Mouse (Mus musculus) liver, embryonic 13.5 days (tissue): ENCODE measurements around the gene Ucp3. TPM values are rescaled to one million over a fixed set of nuclear protein-coding genes. Genes with fewer than 3 reads are reported as not detected.

Experiments used
- ATAC-seq: fragments of 200-750 bp; cut with Nextera tagmentation; 2 replicates; pipeline ENCODE4 v1.8.0; 2017; ENCODE audit warnings: low read depth, mild to moderate bottlenecking, moderate number of reproducible peaks, moderate library complexity
- DNase-seq: peaks from one replicate; pipeline ENCODE4 v3.0.0; 2022
- H3K27ac ChIP-seq: fragments of 300-500 bp; sonication (generic); 2 replicates; pipeline ENCODE4 v1.5.1; 2015; ENCODE audit warnings: moderate library complexity, mild to moderate bottlenecking, inconsistent platforms
- H3K27me3 ChIP-seq: fragments of 300-500 bp; sonication (generic); 2 replicates; pipeline ENCODE4 v1.6.1; 2015; ENCODE audit warnings: mild to moderate bottlenecking, inconsistent platforms
- H3K36me3 ChIP-seq: fragments of 300-500 bp; sonication (generic); 2 replicates; pipeline ENCODE4 v1.6.1; 2015; ENCODE audit warnings: mild to moderate bottlenecking, inconsistent platforms
- H3K4me1 ChIP-seq: fragments of 300-500 bp; sonication (generic); replicated peaks from 2 replicates; pipeline ENCODE4 v1.6.1; 2015; ENCODE audit warnings: inconsistent platforms
- H3K4me2 ChIP-seq: fragments of 300-500 bp; sonication (generic); 2 replicates; pipeline ENCODE4 v1.6.1; 2015; ENCODE audit warnings: inconsistent platforms, mild to moderate bottlenecking, moderate library complexity
- H3K4me3 ChIP-seq: fragments of 300-500 bp; sonication (generic); replicated peaks from 2 replicates; pipeline ENCODE4 v1.5.1; 2015; ENCODE audit warnings: mild to moderate bottlenecking, inconsistent platforms
- H3K9ac ChIP-seq: fragments of 300-500 bp; sonication (generic); 2 replicates; pipeline ENCODE4 v1.6.1; 2015; ENCODE audit warnings: mild to moderate bottlenecking, inconsistent platforms
- H3K9me3 ChIP-seq: fragments of 300-500 bp; sonication (generic); replicated peaks from 2 replicates; pipeline ENCODE4 v1.6.1; 2016; ENCODE audit warnings: inconsistent platforms
- WGBS: fragments of 180-500 bp; shearing (Covaris S2); methylation state at CpG from one replicate; pipeline ENCODE4 v1.1.7; 2015; ENCODE audit not compliant: insufficient replicate concordance; 5-methylcytosine and 5-hydroxymethylcytosine counted together
- polyA plus RNA-seq: library from polyadenylated mRNA; unstranded; fragments of >200 nt; fragmentation: Nextera tagmentation; extraction: Ambion mirVana; gene quantifications from 2 replicates; pipeline ENCODE4 v1.2.1, GENCODE M21; 2015

Ucp3 gene
- polyA plus RNA-seq, 1 experiment from 2014 or later: not detected

DNA sequence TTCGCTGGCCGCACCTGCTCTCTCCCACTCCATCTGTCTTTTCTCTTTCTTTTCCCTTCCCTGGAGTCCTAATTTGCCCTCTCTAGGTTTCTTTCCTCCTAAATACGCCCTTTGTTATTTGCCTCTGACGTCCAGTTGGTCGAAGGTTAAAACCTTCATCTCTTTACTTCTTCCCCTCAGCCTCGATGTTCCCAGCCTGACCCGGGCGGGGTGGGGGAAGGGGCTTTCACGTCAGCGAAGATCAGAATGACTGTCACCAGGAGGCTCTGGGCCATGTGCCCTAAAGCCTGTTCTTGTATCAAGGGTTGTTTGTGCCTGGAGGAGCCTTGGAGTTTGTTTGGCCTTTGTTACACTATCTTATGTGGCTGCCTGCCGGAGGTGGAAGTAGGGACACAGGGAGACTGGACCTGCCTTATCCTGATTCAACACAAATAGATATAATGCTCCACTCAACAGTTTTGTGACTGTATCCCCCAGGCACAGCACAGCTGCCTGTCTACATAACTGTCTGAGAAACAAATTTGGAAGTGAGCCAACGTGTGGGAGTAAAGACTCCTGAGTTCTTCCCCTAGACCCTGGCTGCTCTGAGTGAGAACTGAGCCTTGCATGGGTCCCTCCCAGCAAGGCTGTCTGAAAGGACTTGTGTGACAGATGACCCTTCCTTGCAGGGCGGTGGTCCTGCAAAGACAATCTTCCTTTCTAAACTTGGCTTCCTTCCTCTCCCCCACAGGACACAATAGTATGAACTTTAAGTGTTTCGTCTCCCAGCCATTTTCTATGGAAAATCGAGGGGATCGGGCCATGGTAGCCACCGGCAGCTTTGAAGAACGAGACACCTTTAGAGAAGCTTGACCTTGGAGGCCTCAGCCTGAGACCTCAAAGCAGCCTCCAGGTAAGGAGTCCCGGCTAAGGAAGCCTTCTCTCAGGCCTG lies 21.0 kb downstream of the Ucp3 start:
- peak; percentile 55 for DNase-seq

DNA sequence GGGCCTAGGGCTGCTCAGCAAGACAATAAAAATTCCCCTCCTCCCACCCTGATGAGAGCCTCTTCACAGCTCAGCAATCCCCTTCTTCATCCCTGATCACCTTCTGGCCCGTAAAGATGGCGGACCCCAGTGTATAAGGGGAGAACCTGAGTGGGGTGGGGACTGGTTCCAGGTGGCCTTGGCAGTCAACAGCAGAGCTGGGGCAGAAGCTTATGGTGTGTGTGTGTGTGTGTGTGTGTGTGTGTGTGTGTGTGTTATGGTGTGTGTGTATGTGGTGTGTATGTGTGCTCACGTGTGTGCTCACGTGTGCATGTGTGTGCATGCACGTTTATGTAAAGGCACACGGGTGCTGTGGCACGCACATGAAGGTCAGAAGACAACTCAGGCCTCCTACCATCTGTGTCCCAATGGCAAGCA lies 21.6 kb downstream of the Ucp3 start:
- Histone ChIP-seq H3K4me1 (peaks cover 67% of the 10 kb centered on the region), H3K4me2 (peak overlapping the region; percentile 94), H3K27me3 (no peaks in the 10 kb centered on the region), H3K36me3 (peaks cover 56% of the 10 kb centered on the region), H3K9me3 (no peaks in the 10 kb centered on the region), H3K27ac (peak overlapping the region; percentile 94), H3K9ac (peak overlapping the region; percentile 98), H3K4me3 (peak overlapping the region; percentile 80)
- WGBS: 51% methylated on average over 7 of the region's 7 CpGs
- no peak for ATAC-seq
- no peak for DNase-seq

More for the DNA sequence above, 21.0 kb downstream of the Ucp3 start:
- Histone ChIP-seq H3K36me3 (peaks cover 49% of the 10 kb centered on the region), H3K9me3 (no peaks in the 10 kb centered on the region), H3K4me2 (peak overlapping the region; percentile 94), H3K27me3 (no peaks in the 10 kb centered on the region), H3K27ac (peak overlapping the region; percentile 94), H3K4me3 (peak overlapping the region; percentile 80), H3K9ac (peak overlapping the region; percentile 98), H3K4me1 (peaks cover 61% of the 10 kb centered on the region)
- WGBS: 15% methylated on average over 19 of the region's 19 CpGs
- ATAC-seq: peak; percentile 3

DNA sequence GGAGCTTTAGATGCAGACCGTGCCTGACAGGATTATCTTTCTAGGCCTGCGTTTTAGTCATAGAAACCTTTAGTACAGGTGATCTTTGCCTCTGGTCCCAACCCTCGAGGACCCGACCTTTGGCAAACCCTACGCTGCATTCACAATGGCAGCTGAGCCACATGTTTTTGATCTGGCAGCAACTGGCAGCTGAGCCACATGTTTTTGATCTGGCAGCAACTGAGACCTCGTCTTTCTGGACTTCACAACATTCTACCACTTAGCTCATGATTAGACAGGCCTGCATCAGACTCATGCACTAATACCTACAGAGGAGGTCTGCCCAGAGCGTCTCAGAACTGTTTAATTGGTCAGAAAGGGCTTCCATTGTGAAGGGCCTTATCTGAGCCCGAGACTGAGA lies 22.3 kb downstream of the Ucp3 start:
- Histone ChIP-seq H3K27me3 (no peaks in the 10 kb centered on the region), H3K9ac (peak overlapping the region; percentile 98), H3K9me3 (no peaks in the 10 kb centered on the region), H3K4me2 (peak overlapping the region; percentile 94), H3K4me1 (peaks cover 73% of the 10 kb centered on the region), H3K36me3 (peaks cover 62% of the 10 kb centered on the region), H3K4me3 (peak overlapping the region; percentile 80), H3K27ac (peak overlapping the region; percentile 94)
- WGBS: 24% methylated on average over 8 of the region's 8 CpGs
- no peak for ATAC-seq
- DNase-seq: no peak

DNA sequence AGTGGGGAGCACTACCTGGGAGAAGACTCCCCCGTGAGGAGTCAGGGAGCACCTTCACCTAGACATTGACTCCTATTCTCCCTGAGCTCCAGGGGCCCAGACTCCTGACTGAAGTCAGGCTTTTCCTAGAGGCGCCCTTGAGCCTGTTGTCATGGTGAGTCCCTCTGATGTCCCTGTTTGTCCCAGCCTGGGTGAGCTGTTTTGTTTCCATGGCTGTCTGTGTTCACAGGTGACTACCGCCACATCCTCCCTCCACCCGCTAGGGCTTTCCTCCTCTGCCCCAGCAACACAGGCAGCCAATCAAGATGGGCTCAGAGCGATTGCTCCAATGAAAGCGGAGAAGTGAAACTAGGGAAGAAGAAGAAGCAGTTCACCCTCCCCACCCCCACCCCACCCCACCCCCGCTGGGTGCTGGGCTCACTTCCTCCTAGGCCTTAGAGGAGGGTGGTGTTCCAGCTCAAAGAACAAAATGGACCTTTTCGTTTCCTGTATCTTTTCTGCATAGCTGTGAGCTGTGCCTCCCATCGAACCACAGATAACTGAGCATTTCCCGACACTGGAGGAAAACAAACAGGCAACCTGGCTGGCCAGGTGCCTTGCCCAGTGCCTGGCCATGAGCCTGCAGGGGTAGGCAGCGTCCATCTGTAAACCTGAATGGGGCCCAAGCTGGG lies 22.9 kb downstream of the Ucp3 start:
- DNase-seq (peak; percentile 62), ATAC-seq (peak; percentile 35)
- Histone ChIP-seq H3K27ac (peak overlapping the region; percentile 94), H3K27me3 (no peaks in the 10 kb centered on the region), H3K9me3 (no peaks in the 10 kb centered on the region), H3K9ac (peak overlapping the region; percentile 98), H3K4me3 (peak overlapping the region; percentile 80), H3K4me1 (peaks cover 80% of the 10 kb centered on the region), H3K36me3 (peaks cover 69% of the 10 kb centered on the region), H3K4me2 (peak overlapping the region; percentile 94)
- WGBS: 24% methylated on average over 11 of the region's 11 CpGs

DNA sequence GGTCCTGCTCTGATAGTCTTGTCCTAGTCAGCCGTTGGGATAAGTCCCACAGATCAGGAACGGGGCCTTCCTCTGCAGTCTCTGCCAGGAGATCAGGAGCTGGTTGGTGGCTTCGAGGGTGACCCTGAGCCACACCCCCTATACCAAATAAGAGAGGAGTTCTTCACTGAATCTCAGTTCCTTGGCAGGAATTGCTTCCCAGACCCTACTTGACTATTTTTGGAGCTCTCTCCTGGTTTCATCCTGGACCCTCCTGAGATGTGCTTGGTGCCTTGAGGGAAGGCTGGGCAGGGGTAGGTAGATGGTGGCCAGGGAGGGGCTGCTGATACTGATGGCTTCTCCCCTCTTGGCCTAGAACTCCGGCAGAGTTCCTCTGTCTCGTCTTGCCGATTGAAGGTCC lies 23.6 kb downstream of the Ucp3 start:
- Histone ChIP-seq H3K9ac (peak overlapping the region; percentile 98), H3K4me2 (peak overlapping the region; percentile 94), H3K9me3 (no peaks in the 10 kb centered on the region), H3K27me3 (no peaks in the 10 kb centered on the region), H3K4me1 (peaks cover 86% of the 10 kb centered on the region), H3K36me3 (peaks cover 71% of the 10 kb centered on the region), H3K4me3 (peak overlapping the region; percentile 80), H3K27ac (peak overlapping the region; percentile 94)
- WGBS: 76% methylated on average over 6 of the region's 6 CpGs
- ATAC-seq (no peak), DNase-seq (no peak)

DNA sequence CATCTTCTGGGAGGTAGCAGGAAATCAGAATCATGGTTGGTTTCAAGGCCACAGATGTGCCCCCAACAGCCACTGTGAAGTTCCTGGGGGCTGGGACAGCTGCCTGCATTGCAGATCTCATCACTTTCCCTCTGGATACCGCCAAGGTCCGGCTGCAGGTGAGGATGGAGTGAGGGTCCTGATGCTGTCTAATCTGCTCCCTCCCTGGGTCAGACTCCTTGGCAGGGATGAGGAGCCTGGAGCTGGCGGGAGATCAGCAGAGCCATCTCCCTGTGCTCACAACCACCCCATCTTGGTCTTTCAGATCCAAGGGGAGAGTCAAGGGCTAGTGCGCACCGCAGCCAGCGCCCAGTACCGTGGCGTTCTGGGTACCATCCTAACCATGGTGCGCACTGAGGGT lies 24.0 kb downstream of the Ucp3 start:
- H3K9me3 ChIP-seq: no peaks in the 10 kb centered on the region
- peaks cover 71% of the 10 kb centered on the region for H3K36me3 ChIP-seq
- peaks cover 86% of the 10 kb centered on the region for H3K4me1 ChIP-seq
- peak overlapping the region; percentile 80 for H3K4me3 ChIP-seq
- peak overlapping the region; percentile 94 for H3K27ac ChIP-seq
- H3K4me2 ChIP-seq: peak overlapping the region; percentile 94
- H3K9ac ChIP-seq: peak overlapping the region; percentile 98
- no peak for DNase-seq
- H3K27me3 ChIP-seq: no peaks in the 10 kb centered on the region
- WGBS: 94% methylated on average over 9 of the region's 9 CpGs
- ATAC-seq: no peak

DNA sequence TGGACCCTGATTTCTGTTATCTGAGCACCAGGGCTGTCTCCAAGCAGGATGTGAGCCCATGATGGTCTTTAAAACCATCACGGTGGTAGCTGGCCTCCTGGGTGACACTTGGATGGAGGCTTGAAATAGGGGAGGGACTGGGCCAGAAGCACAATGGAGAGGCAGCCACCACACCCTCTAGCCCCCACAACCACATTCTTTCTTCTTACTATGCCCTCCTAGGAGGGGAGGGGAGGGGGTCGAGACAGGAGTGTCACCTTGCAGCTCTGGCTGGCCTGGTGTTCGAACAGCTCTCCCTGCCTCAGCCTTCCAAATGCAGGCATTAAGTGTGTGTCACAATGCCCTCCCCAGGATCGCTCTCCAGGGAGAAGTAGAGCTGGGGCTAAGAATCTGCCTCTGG lies 24.6 kb downstream of the Ucp3 start:
- no peaks in the 10 kb centered on the region for H3K9me3 ChIP-seq
- H3K27ac ChIP-seq: peak overlapping the region; percentile 94
- WGBS: 76% methylated on average over 4 of the region's 4 CpGs
- no peak for ATAC-seq
- H3K4me1 ChIP-seq: peaks cover 86% of the 10 kb centered on the region
- H3K36me3 ChIP-seq: peaks cover 71% of the 10 kb centered on the region
- peak overlapping the region; percentile 98 for H3K9ac ChIP-seq
- DNase-seq: no peak
- peak overlapping the region; percentile 94 for H3K4me2 ChIP-seq
- H3K27me3 ChIP-seq: no peaks in the 10 kb centered on the region
- peak overlapping the region; percentile 80 for H3K4me3 ChIP-seq

DNA sequence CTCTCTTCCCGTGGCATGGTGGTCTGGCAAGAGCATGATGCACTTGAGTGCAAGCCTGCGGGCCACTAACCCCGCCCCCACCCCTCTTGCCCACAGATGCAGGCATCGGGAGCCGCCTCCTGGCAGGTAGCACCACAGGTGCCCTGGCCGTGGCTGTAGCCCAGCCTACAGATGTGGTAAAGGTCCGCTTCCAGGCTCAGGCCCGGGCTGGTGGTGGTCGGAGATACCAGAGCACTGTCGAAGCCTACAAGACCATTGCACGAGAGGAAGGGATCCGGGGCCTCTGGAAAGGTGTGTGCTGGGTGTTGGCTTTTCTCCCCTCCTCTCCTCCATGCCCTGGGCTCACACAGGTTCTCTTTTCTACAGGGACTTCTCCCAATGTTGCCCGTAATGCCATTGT lies 25.2 kb downstream of the Ucp3 start:
- Histone ChIP-seq H3K4me1 (peaks cover 87% of the 10 kb centered on the region), H3K9ac (no peak overlapping the region), H3K27ac (0 out of 2 replicates have a peak overlapping the region, but pooled peaks have one; percentile 87), H3K4me3 (peak overlapping the region; percentile 80), H3K27me3 (no peaks in the 10 kb centered on the region), H3K9me3 (no peaks in the 10 kb centered on the region), H3K4me2 (peak overlapping the region; percentile 94), H3K36me3 (peaks cover 71% of the 10 kb centered on the region)
- ATAC-seq (no peak), DNase-seq (no peak)
- 86% methylated on average over 13 of the region's 13 CpGs for WGBS

DNA sequence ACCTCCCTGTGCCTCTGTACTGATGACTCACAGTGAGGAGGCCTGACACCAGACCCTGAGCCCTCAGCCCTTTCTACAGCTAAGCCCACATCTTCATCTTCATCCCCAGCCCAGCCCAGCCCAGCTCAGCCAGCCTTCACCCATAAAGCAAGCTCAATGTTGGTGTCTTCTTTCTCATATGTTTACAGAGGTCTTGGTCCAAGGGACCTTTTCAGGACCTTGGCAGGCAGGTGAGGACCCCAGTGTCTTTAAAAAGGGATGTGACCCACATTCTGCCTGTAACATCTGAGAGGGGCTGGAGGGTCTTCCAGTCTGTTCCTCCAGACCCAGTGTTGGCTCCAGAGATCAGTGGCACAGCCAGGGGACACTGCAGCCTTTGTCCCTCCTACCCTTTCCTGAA lies 26.7 kb downstream of the Ucp3 start:
- Histone ChIP-seq H3K4me3 (0 out of 2 replicates have a peak overlapping the region, but pooled peaks have one; percentile 6), H3K9ac (peak overlapping the region; percentile 43; the same call in 1 of the 2 replicates), H3K36me3 (peaks cover 64% of the 10 kb centered on the region), H3K27ac (peak overlapping the region; percentile 87), H3K4me1 (peaks cover 100% of the 10 kb centered on the region), H3K4me2 (no peak overlapping the region), H3K27me3 (no peaks in the 10 kb centered on the region), H3K9me3 (no peaks in the 10 kb centered on the region)
- no peak for ATAC-seq
- DNase-seq: no peak

DNA sequence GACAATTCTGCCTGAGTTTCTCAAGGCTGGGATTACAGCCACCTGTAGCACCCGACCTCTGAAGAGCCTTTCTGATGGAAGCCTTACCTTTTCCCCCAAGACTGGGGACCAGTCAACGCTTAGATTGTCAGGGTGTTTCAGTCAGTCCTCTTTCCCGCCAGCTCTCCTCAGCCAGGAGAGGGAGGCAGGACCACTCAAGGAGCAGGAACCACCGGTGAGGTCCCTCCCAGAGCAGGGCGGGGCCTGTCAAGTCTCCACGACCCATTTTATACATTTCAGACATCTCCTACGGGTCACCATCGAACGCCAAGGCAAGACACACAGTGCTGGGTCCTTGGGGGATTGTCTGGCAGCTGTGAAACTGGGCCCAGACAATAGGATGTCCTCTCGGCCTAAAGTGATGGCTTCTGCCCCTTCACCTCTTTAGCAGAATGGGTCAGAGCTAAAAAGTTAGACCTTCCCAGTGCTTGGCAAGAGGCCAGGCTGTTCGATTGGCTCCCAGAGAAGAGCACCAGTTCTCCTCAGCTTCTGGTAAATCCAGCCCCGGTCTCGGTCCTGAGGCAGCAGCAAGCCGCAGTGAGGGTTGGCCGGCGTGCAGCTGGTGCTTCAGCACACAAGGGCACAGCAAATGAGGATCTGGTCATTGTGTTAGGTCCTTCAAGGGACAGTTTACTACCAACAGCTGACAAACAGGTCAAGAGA lies 27.6 kb downstream of the Ucp3 start:
- 64% methylated on average over 16 of the region's 16 CpGs for WGBS
- ATAC-seq (peak; percentile 8), DNase-seq (no peak)
- Histone ChIP-seq H3K4me3 (no peak overlapping the region), H3K4me1 (peaks cover 94% of the 10 kb centered on the region), H3K9me3 (no peaks in the 10 kb centered on the region), H3K4me2 (no peak overlapping the region), H3K27ac (peak overlapping the region; percentile 87), H3K36me3 (peaks cover 55% of the 10 kb centered on the region), H3K9ac (peak overlapping the region; percentile 43), H3K27me3 (no peaks in the 10 kb centered on the region)
